ENCODE assay signal across 8 mouse cellular contexts in genomic region chr6:22356086-22356507, GRCm38 (mm10). TPM values are rescaled to one million over a fixed set of nuclear protein-coding genes. Genes with fewer than 3 reads are reported as not detected.
DNase-seq lines count a peak whose midpoint lies in the region; ATAC-seq and TF ChIP-seq lines count a peak whose summit lies in the region.

Gene Fam3c (minus strand): TSS chr6:22356243.

- peak; percentile 98 for DNase-seq in CD4-positive, CD25-positive, alpha-beta regulatory T cell, adult 2 months (ENCODE audit: low read depth, low spot score)
- DNase-seq in c-Kit-negative CD71-positive TER-119-positive erythroid progenitor cells, embryonic 14.5 days (ENCODE audit: low read depth, low spot score) = peak; percentile 65
- DNase-seq in forebrain, embryonic 10.5 days (ENCODE audit: extremely low spot score, low spot score) = peak; percentile 94
- peak; percentile 94 to 96 for DNase-seq in kidney, postnatal 25 days
- DNase-seq in liver, embryonic 14.5 days (ENCODE audit: low read depth in 3 of 3, low spot score in 3 of 3) = peak; percentile 70 to 82 (median 74)
- DNase-seq in neural tube, embryonic 11.5 days (ENCODE audit: low spot score) = peak; percentile 97
- peak; percentile 98 for DNase-seq in stomach, postnatal 0 days (ENCODE audit: low spot score)

- peak within 1 kb of the TSS; percentile 93 for H3K27ac ChIP-seq in forebrain, embryonic 10.5 days
- H3K27ac ChIP-seq in heart, embryonic 15.5 days = peak within 1 kb of the TSS; percentile 88
- H3K27ac ChIP-seq in liver, embryonic 14.5 days = no peak within 1 kb of the TSS
- H3K27ac ChIP-seq in neural tube, embryonic 11.5 days (ENCODE audit: low read depth, low read length) = peak within 1 kb of the TSS; percentile 53; the same call in 1 of the 2 replicates
- H3K27ac ChIP-seq in stomach, postnatal 0 days (replicated peaks) = peak within 1 kb of the TSS; percentile 89

- H3K9ac ChIP-seq in heart, embryonic 15.5 days = peak within 1 kb of the TSS; percentile 93
- H3K9ac ChIP-seq in liver, embryonic 14.5 days (replicated peaks) = peak within 1 kb of the TSS; percentile 66
- H3K9ac ChIP-seq in neural tube, embryonic 11.5 days (ENCODE audit: low read length) = peak within 1 kb of the TSS; percentile 85
- H3K9ac ChIP-seq in stomach, postnatal 0 days (ENCODE audit: low read length) = peak within 1 kb of the TSS; percentile 85

- WGBS in forebrain, embryonic 10.5 days = under 1% methylated on average over 37 of the region's 38 CpGs
- under 1% methylated on average over 37 of the region's 38 CpGs for WGBS in heart, embryonic 15.5 days
- WGBS in liver, embryonic 14.5 days (ENCODE audit: insufficient replicate concordance) = 0% methylated on average over 30 of the region's 38 CpGs
- WGBS in neural tube, embryonic 11.5 days = under 1% methylated on average over 38 of the region's 38 CpGs
- under 1% methylated on average over 37 of the region's 38 CpGs for WGBS in stomach, postnatal 0 days

- H3K4me3 ChIP-seq in forebrain, embryonic 10.5 days = peak within 1 kb of the TSS; percentile 84
- H3K4me3 ChIP-seq in heart, embryonic 15.5 days = peak within 1 kb of the TSS; percentile 92
- peak within 1 kb of the TSS; percentile 62 to 76 for H3K4me3 ChIP-seq in liver, embryonic 14.5 days (ENCODE audit: insufficient read depth in 1 of 2, low read depth in 2 of 2, low read length in 2 of 2)
- peak within 1 kb of the TSS; percentile 74 for H3K4me3 ChIP-seq in neural tube, embryonic 11.5 days (ENCODE audit: low read depth, low read length)
- H3K4me3 ChIP-seq in stomach, postnatal 0 days (ENCODE audit: low read depth, low read length) = peak within 1 kb of the TSS; percentile 73

- ATAC-seq in heart, embryonic 15.5 days (replicated peaks; ENCODE audit: insufficient number of reproducible peaks, insufficient read depth, low FRiP score, low read depth) = peak; percentile 97
- ATAC-seq in liver, embryonic 14.5 days (ENCODE audit: insufficient read depth) = peak; percentile 95
- peak; percentile 97 for ATAC-seq in neural tube, embryonic 11.5 days (ENCODE audit: insufficient read depth, low FRiP score, low TSS enrichment)
- peak; percentile 95 for ATAC-seq in stomach, postnatal 0 days (ENCODE audit: low FRiP score, low TSS enrichment)

- peaks cover 3% of the 10 kb centered on the region; the same call in 1 of the 2 replicates for H3K9me3 ChIP-seq in forebrain, embryonic 10.5 days
- no peaks in the 10 kb centered on the region for H3K9me3 ChIP-seq in heart, embryonic 15.5 days (replicated peaks)
- no peaks in the 10 kb centered on the region for H3K9me3 ChIP-seq in liver, embryonic 14.5 days (ENCODE audit: control insufficient read depth, low read length)
- H3K9me3 ChIP-seq in neural tube, embryonic 11.5 days (ENCODE audit: control insufficient read depth, low read length) = no peaks in the 10 kb centered on the region
- H3K9me3 ChIP-seq in stomach, postnatal 0 days (ENCODE audit: control insufficient read depth, low read length) = no peaks in the 10 kb centered on the region

- no peaks in the 10 kb centered on the region for H3K36me3 ChIP-seq in forebrain, embryonic 10.5 days (replicated peaks)
- no peaks in the 10 kb centered on the region for H3K36me3 ChIP-seq in heart, embryonic 15.5 days
- H3K36me3 ChIP-seq in liver, embryonic 14.5 days (replicated peaks; ENCODE audit: control insufficient read depth, insufficient read depth, low read depth) = no peaks in the 10 kb centered on the region
- H3K36me3 ChIP-seq in neural tube, embryonic 11.5 days (ENCODE audit: control insufficient read depth, insufficient read depth, low read length) = no peaks in the 10 kb centered on the region
- H3K36me3 ChIP-seq in stomach, postnatal 0 days (ENCODE audit: control insufficient read depth, insufficient read depth, low read length) = no peaks in the 10 kb centered on the region

- no peaks in the 10 kb centered on the region for H3K27me3 ChIP-seq in forebrain, embryonic 10.5 days (ENCODE audit: poor library complexity, severe bottlenecking)
- H3K27me3 ChIP-seq in heart, embryonic 15.5 days = no peaks in the 10 kb centered on the region
- no peaks in the 10 kb centered on the region for H3K27me3 ChIP-seq in liver, embryonic 14.5 days (ENCODE audit: control insufficient read depth, insufficient read depth, low read length)
- no peaks in the 10 kb centered on the region for H3K27me3 ChIP-seq in neural tube, embryonic 11.5 days (ENCODE audit: control insufficient read depth, insufficient read depth, low read length)
- H3K27me3 ChIP-seq in stomach, postnatal 0 days (ENCODE audit: control insufficient read depth, insufficient read depth, low read length) = no peaks in the 10 kb centered on the region

- peak within 1 kb of the TSS; percentile 84 for H3K4me2 ChIP-seq in heart, embryonic 15.5 days
- H3K4me2 ChIP-seq in liver, embryonic 14.5 days (ENCODE audit: low read depth) = peak within 1 kb of the TSS; percentile 88
- peak within 1 kb of the TSS; percentile 59 for H3K4me2 ChIP-seq in neural tube, embryonic 11.5 days (ENCODE audit: low read depth)
- H3K4me2 ChIP-seq in stomach, postnatal 0 days (replicated peaks; ENCODE audit: low read depth) = peak within 1 kb of the TSS; percentile 64

- no peak for TF ChIP-seq EP300 in liver, embryonic 14.5 days (IDR thresholded peaks at IDR 0.05; ENCODE audit: low read depth)
- TF ChIP-seq EP300 in stomach, postnatal 0 days (optimal IDR thresholded peaks at IDR 0.05) = no peak

- peaks cover 43% of the 10 kb centered on the region for H3K4me1 ChIP-seq in forebrain, embryonic 10.5 days
- peaks cover 14% of the 10 kb centered on the region for H3K4me1 ChIP-seq in heart, embryonic 15.5 days (replicated peaks)
- peaks cover 6 to 11% of the 10 kb centered on the region in 2 experiments; a peak in 2 of 4 replicates for H3K4me1 ChIP-seq in liver, embryonic 14.5 days (replicated peaks; ENCODE audit: control insufficient read depth in 2 of 2, insufficient read depth in 2 of 2, low read length in 1 of 2)
- no peaks in the 10 kb centered on the region; the same call in 1 of the 2 replicates for H3K4me1 ChIP-seq in neural tube, embryonic 11.5 days (ENCODE audit: control insufficient read depth, insufficient read depth, low read length)
- H3K4me1 ChIP-seq in stomach, postnatal 0 days (replicated peaks; ENCODE audit: control insufficient read depth, insufficient read depth) = no peaks in the 10 kb centered on the region; the same call in 1 of the 2 replicates

- peak; percentile 92 for TF ChIP-seq CTCF in liver, embryonic 14.5 days (IDR thresholded peaks at IDR 0.05; ENCODE audit: low read depth)
- peak; percentile 94 for TF ChIP-seq CTCF in stomach, postnatal 0 days (IDR thresholded peaks at IDR 0.05; ENCODE audit: low read depth)

RNA-seq across cellular contexts. Expression of gene Fam3c, which starts in this region (rescaled TPM):
- polyA plus RNA-seq in forebrain, embryonic 10.5 days (2016; fragmentation: Nextera tagmentation; extraction: Ambion mirVana) = 31.8 and 33.4 TPM in 2 replicates
- polyA plus RNA-seq in heart, embryonic 15.5 days (2015; fragmentation: Nextera tagmentation; extraction: Ambion mirVana) = 45.7 and 49.1 TPM in 2 replicates
- 2.3 and 4.7 TPM in 2 replicates for polyA plus RNA-seq in liver, embryonic 14.5 days (2012; rRNA removed)
- polyA plus RNA-seq in liver, embryonic 14.5 days (2014; fragmentation: Nextera tagmentation; extraction: Ambion mirVana) = 13.3 and 13.7 TPM in 2 replicates
- polyA plus RNA-seq in neural tube, embryonic 11.5 days (2014; fragmentation: Nextera tagmentation; extraction: Ambion mirVana) = 33.4 and 33.6 TPM in 2 replicates
- 94.8 and 99.4 TPM in 2 replicates for polyA plus RNA-seq in stomach, postnatal 0 days (2015; fragmentation: Nextera tagmentation; extraction: Ambion mirVana)
